Mouse (Mus musculus) kidney, adult 2 months (tissue): ENCODE results near the gene Ino80d.

ENCODE experiments used
- CTCF ChIP-seq: fragments of 200-500 bp; conservative IDR thresholded peaks from 2 replicates; pipeline ENCODE4 v1.5.1; 2011; ENCODE audit warnings: low read depth, mild to moderate bottlenecking, control low read depth, low read length, moderate library complexity, mixed read lengths; ENCODE audit not compliant: insufficient read depth, insufficient read length
- POLR2A ChIP-seq: fragments of 200-500 bp; IDR thresholded peaks from one replicate; pipeline ENCODE4 v1.6.1; 2011; ENCODE audit warnings: low read depth, low read length, control low read depth

DNA sequence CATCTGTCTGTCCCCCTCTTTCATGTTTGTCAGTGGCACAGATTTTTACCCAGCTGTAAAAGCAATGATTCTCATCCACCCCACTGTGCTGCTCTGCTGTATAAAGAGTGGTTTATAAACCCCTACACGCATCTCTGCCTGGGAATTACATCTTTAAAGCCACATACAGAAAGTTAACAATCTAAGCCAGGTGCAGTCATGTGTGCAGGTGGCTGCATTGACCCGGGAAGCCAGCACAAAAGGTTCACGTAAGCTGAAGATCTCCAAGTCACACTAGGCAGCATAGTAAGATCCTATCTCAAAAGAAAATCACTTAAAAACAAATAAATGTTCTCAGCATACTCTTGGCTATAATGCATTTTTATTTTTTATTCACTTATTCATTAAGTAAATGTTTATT lies 14.8 kb upstream of the Ino80d start:
- TF ChIP-seq CTCF (no peak), POLR2A (no peak)
